Mouse (Mus musculus) MEL-GATA-1-ER (cell line): ENCODE measurements at regions not wholly inside any gene's neighbourhood (a gene's known extent, or its start where the extent isn't known, plus 50 kb on each side); places are given as distances from the start of the nearest gene placed in this dataset.

Experiments
- DNase-seq: peaks from one replicate; pipeline ENCODE4 v3.0.0-alpha.2; 2012; ENCODE audit warnings: low read depth; ENCODE audit errors: extremely low read depth

DNA sequence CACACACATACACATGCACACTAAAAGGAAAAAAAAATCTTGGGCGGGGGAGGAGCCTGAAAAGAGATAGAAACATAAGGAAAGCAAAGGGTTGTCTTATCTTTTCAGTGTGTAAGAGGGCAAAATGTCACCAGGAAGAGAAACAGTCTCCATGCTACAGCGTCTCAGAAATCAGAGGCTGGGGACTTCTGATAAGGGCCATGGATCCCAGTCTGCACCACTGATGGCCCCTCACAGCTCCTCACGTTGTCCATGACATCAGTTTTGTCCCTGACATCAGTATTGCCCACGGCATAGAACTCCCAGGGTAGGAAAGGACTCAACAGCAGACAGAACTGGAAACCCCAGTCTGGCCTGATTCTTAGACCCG lies 135.0 kb downstream of the 2410131K14Rik start:
- no peak for DNase-seq

GRCm38 (mm10) chr5:118380422-118381293 lies 135.6 kb downstream of the 2410131K14Rik start:
- no peak for DNase-seq

GRCm38 (mm10) chr5:118381294-118381675 lies 136.3 kb downstream of the 2410131K14Rik start:
- DNase-seq = no peak

DNA sequence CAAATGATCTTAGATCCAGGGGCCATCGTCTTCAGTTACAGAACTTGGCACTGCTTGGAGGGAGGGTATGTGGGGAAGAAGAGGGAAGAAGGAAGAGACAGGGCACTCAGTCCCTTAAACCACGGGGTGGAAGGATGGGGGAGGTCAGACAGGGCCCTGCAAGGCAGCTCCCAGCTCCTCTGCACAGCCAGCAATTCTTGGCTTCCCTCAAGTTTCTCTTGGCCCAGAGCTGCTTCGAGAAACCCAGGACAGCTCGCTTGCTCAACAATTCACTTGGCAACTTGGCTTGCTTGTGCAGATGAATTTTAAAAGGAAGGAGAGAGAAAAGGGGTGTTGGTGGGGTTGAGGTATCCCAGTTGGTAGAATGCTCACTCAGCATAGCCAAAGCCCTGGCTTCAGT lies 141.1 kb downstream of the 2410131K14Rik start:
- no peak for DNase-seq

GRCm38 (mm10) chr5:118388419-118388818 lies 143.4 kb downstream of the 2410131K14Rik start:
- DNase-seq = no peak

DNA sequence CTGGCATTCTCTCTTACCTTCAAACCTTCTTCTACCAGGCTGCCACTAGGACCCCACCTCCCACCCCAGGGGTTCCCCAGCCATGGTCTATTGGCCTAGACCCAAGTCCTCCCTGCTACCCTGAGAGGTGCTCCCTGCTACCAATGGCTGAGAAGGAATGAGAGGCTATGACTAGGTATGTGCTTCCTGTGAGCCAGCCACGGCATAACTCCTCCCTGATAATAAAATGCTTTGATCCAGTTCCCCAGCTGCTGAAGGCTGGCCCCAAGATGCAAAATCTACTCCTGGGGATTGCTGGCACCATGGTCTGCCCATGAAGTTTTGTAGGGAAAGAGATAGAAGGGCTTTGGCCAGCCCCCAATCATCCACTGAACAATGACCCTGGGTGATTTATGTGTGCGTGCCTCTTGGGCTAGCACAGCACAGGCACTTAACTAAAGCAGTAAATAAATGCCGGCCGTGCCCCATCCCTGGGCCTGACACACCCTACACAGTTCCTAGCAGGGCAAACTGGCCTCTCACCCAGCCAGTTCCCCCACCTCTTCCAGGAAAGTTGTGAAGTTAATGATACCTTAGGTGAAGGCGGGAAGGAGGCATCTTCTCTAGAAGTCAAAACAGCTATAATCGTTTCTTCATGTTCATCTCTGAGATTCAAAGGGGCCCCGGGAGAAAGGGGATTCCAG lies 145.8 kb downstream of the 2410131K14Rik start:
- no peak for DNase-seq

DNA sequence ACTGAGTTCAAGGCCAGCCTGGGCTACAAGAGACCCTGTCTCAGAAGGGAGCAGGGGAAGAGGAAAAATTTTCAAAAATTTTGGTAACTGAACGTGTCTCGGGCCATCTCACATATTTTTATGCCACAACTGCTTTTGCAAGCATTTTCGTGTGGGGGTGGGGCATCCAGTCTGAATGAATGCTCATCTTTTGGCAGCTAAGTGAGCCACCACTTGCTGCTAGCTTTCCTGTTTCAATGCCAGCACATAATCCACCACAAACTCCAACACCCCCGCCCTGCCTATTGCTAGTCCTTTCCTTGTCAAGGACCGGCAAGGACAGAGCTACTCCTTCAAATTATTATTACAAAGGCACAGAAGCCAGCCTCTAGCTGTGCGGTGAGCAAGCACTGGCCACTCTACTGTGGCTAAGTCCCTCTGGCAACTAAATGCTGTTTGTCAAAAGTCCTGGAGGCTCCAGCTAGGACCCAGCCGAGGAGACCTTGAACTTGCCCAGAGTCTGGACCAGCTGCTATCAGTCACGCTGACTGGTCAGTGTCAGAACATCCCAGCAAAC lies 148.0 kb downstream of the 2410131K14Rik start:
- DNase-seq = no peak

- no peak for DNase-seq
Observed at GRCm38 (mm10) chr5:118394051-118394450, 149.0 kb downstream of the 2410131K14Rik start.

- no peak for DNase-seq
Observed at GRCm38 (mm10) chr5:118396004-118396725, 151.1 kb downstream of the 2410131K14Rik start.

- no peak for DNase-seq
Observed at GRCm38 (mm10) chr5:118400926-118401325, 155.9 kb downstream of the 2410131K14Rik start.

DNA sequence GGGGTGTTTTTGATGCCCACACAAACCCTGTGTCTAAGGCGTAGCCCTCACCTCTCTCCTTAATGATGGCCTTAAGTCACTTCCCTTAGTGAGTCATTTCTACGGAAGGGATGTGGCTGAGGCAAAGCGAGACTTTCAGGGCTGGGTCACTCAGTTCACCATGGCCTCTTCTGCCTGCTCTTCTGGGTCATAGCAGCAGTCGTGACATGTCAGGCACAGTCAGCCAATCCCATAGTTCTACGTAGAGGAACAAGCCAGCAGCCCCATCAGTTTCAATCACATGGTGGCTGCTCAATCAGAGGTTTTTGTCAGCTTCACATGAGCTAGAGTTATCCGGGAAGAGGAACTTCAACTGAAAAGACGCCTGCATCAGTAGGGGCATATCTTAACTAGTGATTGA lies 156.1 kb upstream of the Med13l start:
- peak; percentile 17 for DNase-seq

GRCm38 (mm10) chr5:118405421-118405820 lies 155.1 kb upstream of the Med13l start:
- no peak for DNase-seq

DNA sequence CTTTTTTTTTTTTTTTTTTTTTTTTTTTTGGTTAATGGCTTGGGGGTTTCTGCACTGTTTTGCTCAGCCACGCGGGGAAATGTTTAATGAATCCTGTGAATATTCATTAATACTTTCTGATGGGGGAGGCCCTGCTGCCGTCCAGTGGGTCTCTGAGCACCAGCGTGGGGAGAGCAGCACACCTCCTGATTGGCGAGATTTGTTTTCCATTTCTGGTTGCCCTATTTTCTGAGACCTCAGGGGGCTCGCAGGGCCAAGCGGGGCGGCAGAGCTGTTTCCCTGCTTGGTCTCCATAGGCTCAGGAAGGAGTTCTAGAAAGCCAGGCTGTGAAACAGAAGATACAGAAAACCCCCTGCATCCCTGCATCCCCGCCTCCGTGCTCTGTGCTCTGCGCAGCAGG lies 153.0 kb upstream of the Med13l start:
- no peak for DNase-seq

GRCm38 (mm10) chr5:118407973-118408372 lies 152.5 kb upstream of the Med13l start:
- no peak for DNase-seq

GRCm38 (mm10) chr5:118408826-118409225 lies 151.7 kb upstream of the Med13l start:
- DNase-seq = no peak

DNA sequence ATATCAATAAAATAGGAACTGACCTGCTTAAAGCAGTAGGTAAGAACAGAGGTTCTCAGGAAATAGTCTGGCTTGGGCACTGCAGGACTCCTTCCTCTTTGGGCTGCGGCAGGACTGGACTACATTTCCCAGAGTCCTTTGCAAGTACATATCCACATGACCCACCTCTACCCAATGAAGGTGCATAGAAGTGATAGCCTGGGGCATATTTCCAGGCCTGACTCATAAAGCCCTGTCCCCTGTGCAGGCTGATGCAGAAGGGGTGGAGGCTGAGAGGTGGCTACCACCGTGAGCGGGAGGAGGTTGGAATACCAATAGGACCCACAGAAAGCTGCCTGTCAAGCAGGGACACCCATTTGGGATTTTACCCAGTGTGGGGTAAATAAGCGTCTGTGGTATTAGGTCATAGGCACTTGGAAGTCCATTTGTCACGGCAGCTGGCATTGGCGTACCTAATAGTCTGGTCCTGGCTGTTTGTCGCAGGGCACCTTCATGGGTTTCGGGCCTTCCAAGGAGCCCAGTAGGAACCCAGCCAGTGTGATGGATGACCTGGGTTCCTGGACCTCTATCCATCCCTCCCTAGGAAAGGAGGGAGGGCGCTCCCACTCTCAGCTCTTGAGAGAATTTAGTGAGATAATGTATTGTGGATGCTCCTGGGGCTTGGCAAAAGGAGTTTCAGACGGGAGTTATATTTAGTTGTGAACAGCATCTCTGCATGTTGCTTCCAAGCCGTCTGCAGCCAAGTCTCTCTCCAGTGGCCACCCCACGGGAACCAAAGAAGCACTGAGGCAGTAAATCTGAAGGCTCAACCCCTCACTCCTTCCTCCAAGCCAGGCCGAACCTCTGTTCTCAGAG lies 146.8 kb upstream of the Med13l start:
- peak; percentile 86 for DNase-seq

DNA sequence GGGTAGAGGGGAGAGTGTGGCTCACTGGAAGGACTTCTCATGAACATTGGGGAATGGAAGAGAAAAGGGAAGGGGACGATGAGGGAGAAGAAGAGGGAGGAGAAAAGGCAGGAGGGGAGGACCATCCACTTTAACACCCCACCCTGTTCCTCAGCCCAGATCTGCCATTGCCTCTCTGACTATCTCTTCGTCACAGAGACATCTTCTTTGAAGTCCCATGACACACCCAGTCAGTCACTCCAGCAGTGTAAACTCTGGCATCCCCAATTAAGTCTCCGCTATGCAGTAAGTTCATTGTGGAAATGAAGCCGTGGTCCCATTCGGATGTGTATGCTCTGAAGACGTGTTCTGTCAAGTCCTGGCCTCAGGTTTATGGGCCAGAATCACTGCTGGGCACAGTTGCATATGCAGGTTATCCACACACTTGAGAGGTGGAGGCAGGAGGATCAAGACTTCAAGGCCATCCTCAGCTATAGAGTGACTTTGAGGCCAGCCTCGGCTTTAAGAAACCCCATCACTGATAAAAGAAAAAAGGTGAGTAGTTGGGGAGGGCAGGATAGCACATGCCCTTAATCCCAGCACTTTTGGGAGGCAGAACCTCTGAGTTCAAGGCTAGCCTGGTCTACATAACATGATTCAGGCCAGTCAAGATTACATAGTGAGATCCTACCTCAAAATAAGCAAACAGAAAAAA lies 141.0 kb upstream of the Med13l start:
- DNase-seq = no peak

DNA sequence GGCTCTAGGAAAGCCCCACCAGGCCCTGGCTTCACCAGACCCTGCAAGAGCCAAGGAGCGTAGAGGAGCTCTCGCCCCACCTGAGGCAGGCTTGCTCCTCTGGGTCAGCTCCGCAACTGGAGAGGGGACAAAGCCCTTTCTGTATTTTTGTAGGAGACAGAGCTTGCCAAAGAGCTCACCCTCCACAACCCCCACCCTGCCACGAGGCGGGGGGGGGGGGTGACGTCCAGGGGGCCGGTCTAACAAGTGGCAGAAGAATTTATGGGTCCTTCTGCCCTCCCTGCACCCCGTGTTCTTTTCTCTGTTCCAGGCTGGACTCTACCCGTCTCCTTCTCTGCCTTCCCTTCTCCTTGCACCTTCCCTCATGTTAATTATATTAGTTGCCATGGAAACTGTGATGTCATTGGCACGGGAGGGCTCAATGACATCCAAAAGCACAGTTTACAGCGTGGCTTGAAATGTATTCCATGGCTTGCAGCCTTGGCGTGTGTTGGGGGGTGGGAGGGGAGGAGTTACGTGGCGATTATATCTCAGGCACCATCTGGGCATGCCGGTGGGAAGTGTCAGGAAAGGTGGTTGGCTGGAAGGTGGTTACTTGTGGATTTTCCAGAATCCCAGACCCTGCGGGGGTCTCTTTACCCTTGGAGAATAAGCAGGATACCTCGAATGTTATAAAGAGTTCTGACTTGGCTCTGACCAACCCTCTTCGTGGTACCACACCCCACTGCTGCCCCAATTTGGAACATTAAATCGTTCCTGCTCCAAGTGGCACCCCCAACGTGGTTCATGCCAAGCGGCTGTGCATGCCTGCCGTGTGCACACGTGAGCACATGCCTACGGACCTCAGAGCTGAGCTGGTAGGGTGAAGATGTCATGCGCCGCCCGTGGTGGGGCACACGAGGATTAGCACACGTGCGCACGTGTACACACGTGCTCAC lies 138.3 kb upstream of the Med13l start:
- no peak for DNase-seq

DNA sequence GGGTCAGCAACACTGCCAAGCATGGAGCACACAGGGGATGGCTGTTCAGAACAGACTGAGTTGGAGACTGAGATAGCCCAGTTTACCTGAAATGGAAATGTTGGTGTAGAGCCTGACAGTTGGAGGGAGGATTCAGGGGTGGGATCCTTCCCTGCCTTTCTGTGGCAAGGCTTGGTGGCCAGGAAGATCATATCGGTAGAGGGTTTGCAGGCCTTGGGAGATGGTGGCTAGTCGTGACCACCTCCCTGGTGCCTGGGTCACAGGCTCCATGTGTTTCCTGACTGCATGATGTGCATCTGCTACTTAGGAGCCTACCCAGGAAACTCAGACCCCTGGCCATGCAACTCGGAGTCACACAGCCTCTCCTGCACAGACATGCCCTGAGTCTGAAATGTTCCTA lies 136.3 kb upstream of the Med13l start:
- no peak for DNase-seq
